26 mouse cellular contexts compared by ENCODE assay signal in genomic region chr1:93365641-93366040, GRCm38 (mm10). TPM values are rescaled to one million over a fixed set of nuclear protein-coding genes. Genes with fewer than 3 reads are reported as not detected.
DNase-seq lines count a peak whose midpoint lies in the region; ATAC-seq lines count a peak whose summit lies in the region.
"Had no signal": no experiment of that assay in that cellular context is flagged by ENCODE, and none has a peak within 500 bp of the region (broad histone marks: within the 10 kb centered on the region; RNA-seq: fewer than 3 reads in every experiment).

No protein-coding gene starts in this region.

- ATAC-seq in common myeloid progenitor, adult 5-6 weeks (replicated peaks; ENCODE audit: low read depth, poor library complexity, severe bottlenecking): peak; percentile 58
- ATAC-seq in megakaryocyte progenitor cell, adult 5-6 weeks (replicated peaks; ENCODE audit: poor library complexity): peak; percentile 65
- ATAC-seq in monocyte, adult 5-6 weeks (replicated peaks; ENCODE audit: insufficient number of reproducible peaks, low FRiP score, low TSS enrichment, poor library complexity, severe bottlenecking): no peak
- ATAC-seq: CD4-positive, CD25-positive, alpha-beta regulatory T cell, adult 4 months; forebrain, embryonic 13.5 days; forebrain, postnatal 0 days; hindbrain, postnatal 0 days; inflammation-experienced regulatory T-cells, adult 6 months; intestine, embryonic 16.5 days; Patski had no signal

- peak; percentile 20 for DNase-seq in lung, postnatal 36 days
- DNase-seq in lung, postnatal 25 days (ENCODE audit: low spot score): no peak
- DNase-seq in ovary, postnatal 10 days (ENCODE audit: low spot score): no peak
- DNase-seq: adrenal gland, adult 2 months; adrenal gland, postnatal 14 days; cerebellum, adult 11-12 months; cerebellum, adult 8-10 months; cerebellum, postnatal 10 days; cerebellum, postnatal 36 days; forebrain, postnatal 0 days; gastrocnemius, adult 2 months; gastrocnemius, postnatal 14 days; heart, adult 18-20 months; heart, postnatal 14 days; heart, postnatal 4 days had no signal

RNA-seq across cellular contexts. Expression of gene Ano7, which starts 8.1 kb away (rescaled TPM):
- 0.23 TPM in 1 of 2 replicates, not detected in the other for total RNA-seq in common myeloid progenitor, adult 5-6 weeks (2017)
- 0.05 and 1.1 TPM in 2 replicates for total RNA-seq in megakaryocyte progenitor cell, adult 5-6 weeks (2015)
- total RNA-seq in megakaryocyte progenitor cell, adult 5-6 weeks (2017): 0.33 TPM in 1 of 2 replicates, not detected in the other
- not detected in 3 replicates for total RNA-seq in monocyte, adult 5-6 weeks (2017)
- total RNA-seq: adrenal gland, adult 2 months; adrenal gland, postnatal 14 days; adrenal gland, postnatal 4 days; gastrocnemius, adult 2 months; gastrocnemius, postnatal 14 days; gastrocnemius, postnatal 4 days; heart, adult 18-20 months; heart, postnatal 14 days; heart, postnatal 4 days had no signal

RNA-seq across cellular contexts. Expression of gene Pask, which starts 22.4 kb away (rescaled TPM):
- 13.4 and 21.1 TPM in 2 replicates for total RNA-seq in common myeloid progenitor, adult 5-6 weeks (2017)
- 11.1 and 13.8 TPM in 2 replicates for total RNA-seq in megakaryocyte progenitor cell, adult 5-6 weeks (2015)
- total RNA-seq in megakaryocyte progenitor cell, adult 5-6 weeks (2017): 10.4 and 12.6 TPM in 2 replicates
- 0.85 to 1.6 TPM in 2 of 3 replicates, not detected in the other for total RNA-seq in monocyte, adult 5-6 weeks (2017)

RNA-seq across cellular contexts. Expression of gene Ppp1r7, which starts 23.0 kb away (rescaled TPM):
- 51.3 and 53.9 TPM in 2 replicates for total RNA-seq in common myeloid progenitor, adult 5-6 weeks (2017)
- 27.1 and 43.2 TPM in 2 replicates for total RNA-seq in megakaryocyte progenitor cell, adult 5-6 weeks (2015)
- total RNA-seq in megakaryocyte progenitor cell, adult 5-6 weeks (2017): 16.0 and 26.1 TPM in 2 replicates
- 21.3 to 35.6 TPM (median 28.6 TPM) in 3 replicates for total RNA-seq in monocyte, adult 5-6 weeks (2017)

RNA-seq across cellular contexts. Expression of gene Mterf4, which starts 59.9 kb away (rescaled TPM):
- 15.4 and 23.1 TPM in 2 replicates for total RNA-seq in common myeloid progenitor, adult 5-6 weeks (2017)
- 11.3 and 13.1 TPM in 2 replicates for total RNA-seq in megakaryocyte progenitor cell, adult 5-6 weeks (2015)
- total RNA-seq in megakaryocyte progenitor cell, adult 5-6 weeks (2017): 24.4 and 27.6 TPM in 2 replicates
- 15.1 to 25.4 TPM (median 18.8 TPM) in 3 replicates for total RNA-seq in monocyte, adult 5-6 weeks (2017)
